Mouse (Mus musculus) megakaryocyte, embryonic 14.5 days (primary cell): Measurements from ENCODE around the gene Plin4.

Experiments used
- FLI1 ChIP-seq: IDR thresholded peaks from 2 replicates; pipeline ENCODE4 v1.6.1; 2012; ENCODE audit warnings: low read length, inconsistent platforms, mixed read lengths
- GATA1 ChIP-seq: IDR thresholded peaks from 3 replicates; pipeline ENCODE4 v1.6.1; 2012; ENCODE audit warnings: mixed read lengths, low read length, inconsistent platforms, borderline replicate concordance

DNA sequence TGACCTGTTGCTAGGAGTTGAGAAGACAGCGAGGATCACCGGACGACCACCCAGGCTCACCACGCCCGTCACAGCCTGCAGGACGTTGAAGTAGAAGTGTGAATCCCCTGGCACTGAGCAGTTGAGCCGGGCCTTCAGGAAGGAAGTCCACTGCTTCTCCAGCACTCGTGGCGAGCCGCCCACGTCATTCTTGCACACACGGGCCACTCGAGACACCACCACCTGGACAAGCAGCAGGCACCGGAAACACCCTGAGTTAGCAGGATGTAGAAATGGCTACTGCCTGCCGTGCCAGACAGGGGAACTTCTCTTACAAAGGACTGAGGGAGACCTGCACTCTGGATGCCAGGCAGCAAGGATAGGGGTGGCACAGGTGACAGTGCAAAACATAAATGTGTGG is 18.6 kb upstream of the Plin4 start:
- TF ChIP-seq GATA1 (no peak), FLI1 (no peak)
